Mouse (Mus musculus) intestine, postnatal 0 days (tissue): ENCODE measurements at regions not wholly inside any gene's neighbourhood (a gene's known extent, or its start where the extent isn't known, plus 50 kb on each side); places are given as distances from the start of the nearest gene placed in this dataset.

Experiments
- ATAC-seq: fragments of 200-750 bp; cut with Nextera tagmentation; 2 replicates; pipeline ENCODE4 v1.8.0; 2017; ENCODE audit warnings: mild to moderate bottlenecking, moderate TSS enrichment, moderate library complexity
- H3K27ac ChIP-seq: fragments of 300-500 bp; sonication (generic); 2 replicates; pipeline ENCODE4 v1.5.1; 2014; ENCODE audit warnings: mild to moderate bottlenecking, low read depth, low read length, moderate library complexity
- H3K27me3 ChIP-seq: fragments of 300-500 bp; sonication (generic); replicated peaks from 2 replicates; pipeline ENCODE4 v1.6.1; 2014; ENCODE audit warnings: low read length, mixed read lengths; ENCODE audit not compliant: control insufficient read depth, insufficient read depth
- H3K36me3 ChIP-seq: fragments of 300-500 bp; sonication (generic); 2 replicates; pipeline ENCODE4 v1.6.1; 2014; ENCODE audit warnings: mild to moderate bottlenecking, moderate library complexity; ENCODE audit not compliant: control insufficient read depth, insufficient read depth
- H3K4me1 ChIP-seq: fragments of 300-500 bp; sonication (generic); replicated peaks from 2 replicates; pipeline ENCODE4 v1.6.1; 2014; ENCODE audit warnings: antibody characterized with exemption, low read length, mixed read lengths; ENCODE audit not compliant: control insufficient read depth, insufficient read depth
- H3K4me2 ChIP-seq: fragments of 300-500 bp; sonication (generic); replicated peaks from 2 replicates; pipeline ENCODE4 v1.6.1; 2014; ENCODE audit warnings: low read depth, mild to moderate bottlenecking, moderate library complexity
- H3K4me3 ChIP-seq: fragments of 300-500 bp; sonication (generic); 2 replicates; pipeline ENCODE4 v1.5.1; 2014; ENCODE audit warnings: low read depth, low read length
- H3K9ac ChIP-seq: fragments of 300-500 bp; sonication (generic); 2 replicates; pipeline ENCODE4 v1.6.1; 2014; ENCODE audit warnings: mild to moderate bottlenecking, low read depth, low read length
- H3K9me3 ChIP-seq: fragments of 300-500 bp; sonication (generic); 2 replicates; pipeline ENCODE4 v1.6.1; 2016; ENCODE audit warnings: mixed run types; ENCODE audit not compliant: control insufficient read depth
- CTCF ChIP-seq: sonication (generic); IDR thresholded peaks from 2 replicates; pipeline ENCODE4 v1.5.1; 2016; ENCODE audit warnings: low read depth, mild to moderate bottlenecking, control low read depth, antibody characterized with exemption, moderate library complexity
- WGBS: fragments of 180-500 bp; shearing (Covaris S2); extraction: QIAGEN DNeasy Blood & Tissue Kit; methylation state at CpG from one replicate; pipeline ENCODE4 v1.1.7; 2014; 5-methylcytosine and 5-hydroxymethylcytosine counted together

DNA sequence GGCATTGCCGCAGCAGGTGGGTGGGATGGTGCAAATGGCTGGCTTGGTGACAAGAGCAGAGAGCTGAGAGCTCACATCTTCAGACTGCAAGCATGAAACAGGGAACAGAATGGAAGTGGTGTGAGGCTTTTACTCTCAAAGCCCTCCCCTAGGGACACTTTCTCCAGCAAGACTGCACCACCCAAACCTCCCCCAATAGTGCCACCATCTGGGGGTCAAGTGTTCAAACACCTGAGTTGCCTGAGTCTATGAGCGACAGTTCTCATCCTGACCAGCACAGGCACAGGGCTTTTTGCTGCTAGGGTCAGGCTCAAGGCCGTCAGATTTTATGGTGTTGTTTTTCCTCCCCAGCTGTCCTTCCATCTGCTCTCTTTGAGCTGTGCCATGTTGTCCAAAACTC is 337.9 kb upstream of the Eif4g2 start:
- no peaks in the 10 kb centered on the region for H3K27me3 ChIP-seq
- H3K4me2 ChIP-seq = no peak overlapping the region
- no peaks in the 10 kb centered on the region for H3K9me3 ChIP-seq
- no peaks in the 10 kb centered on the region for H3K4me1 ChIP-seq
- H3K4me3 ChIP-seq = no peak overlapping the region
- TF ChIP-seq CTCF = peak; percentile 4; the same call in 1 of the 2 replicates
- H3K9ac ChIP-seq = no peak overlapping the region
- H3K27ac ChIP-seq = no peak overlapping the region
- ATAC-seq = no peak
- WGBS = 93% methylated on average over 3 of the region's 3 CpGs
- H3K36me3 ChIP-seq = no peaks in the 10 kb centered on the region

DNA sequence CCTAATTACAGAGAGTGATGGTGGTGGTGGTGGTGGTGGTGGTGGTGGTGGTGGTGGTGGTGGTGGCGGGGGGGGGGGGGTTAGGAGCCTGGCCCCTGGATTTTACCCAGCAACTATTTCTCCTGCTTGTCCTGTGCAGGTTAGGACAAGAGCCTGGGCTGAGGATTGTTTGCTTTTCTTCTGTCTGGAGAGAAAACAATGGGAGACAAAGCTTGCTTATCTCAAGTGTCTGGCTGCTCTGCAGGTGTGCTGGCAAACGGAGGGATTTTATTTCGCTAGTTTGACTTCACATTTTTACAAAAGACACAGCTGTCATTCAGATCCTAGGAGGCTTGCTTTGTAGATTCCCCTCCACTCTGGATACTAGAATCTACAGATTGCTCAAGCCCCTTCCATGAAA is 334.9 kb upstream of the Eif4g2 start:
- H3K4me3 ChIP-seq = no peak overlapping the region
- 36% methylated on average over 3 of the region's 3 CpGs for WGBS
- H3K36me3 ChIP-seq = no peaks in the 10 kb centered on the region
- no peak overlapping the region for H3K9ac ChIP-seq
- no peak for ATAC-seq
- no peak overlapping the region for H3K27ac ChIP-seq
- H3K27me3 ChIP-seq = no peaks in the 10 kb centered on the region
- H3K4me1 ChIP-seq = no peaks in the 10 kb centered on the region
- H3K4me2 ChIP-seq = no peak overlapping the region
- H3K9me3 ChIP-seq = no peaks in the 10 kb centered on the region
- no peak for TF ChIP-seq CTCF

DNA sequence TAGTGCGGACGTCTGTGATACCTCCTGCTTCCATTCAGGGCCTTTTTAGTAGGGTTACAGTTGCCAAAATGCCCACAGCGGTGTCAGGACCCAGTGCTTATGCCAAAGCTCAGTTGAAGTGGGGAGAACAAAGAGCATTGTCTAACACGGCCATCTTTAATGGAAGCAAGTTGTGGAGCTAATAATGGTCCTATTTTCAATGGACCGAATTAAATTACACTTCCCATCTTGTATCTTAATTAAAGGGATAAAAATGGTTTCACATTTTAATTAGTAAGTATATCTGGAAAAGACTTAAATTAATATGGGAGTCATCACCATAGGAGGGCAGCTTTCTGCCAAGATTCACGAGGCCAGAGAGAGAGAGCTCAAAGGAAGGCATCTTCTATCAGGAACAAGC is 333.2 kb upstream of the Eif4g2 start:
- Histone ChIP-seq H3K9ac (no peak overlapping the region), H3K27ac (no peak overlapping the region), H3K4me2 (no peak overlapping the region), H3K27me3 (no peaks in the 10 kb centered on the region), H3K36me3 (no peaks in the 10 kb centered on the region), H3K4me1 (no peaks in the 10 kb centered on the region), H3K4me3 (no peak overlapping the region), H3K9me3 (no peaks in the 10 kb centered on the region)
- TF ChIP-seq CTCF = no peak
- 78% methylated on average over 6 of the region's 6 CpGs for WGBS
- no peak for ATAC-seq

DNA sequence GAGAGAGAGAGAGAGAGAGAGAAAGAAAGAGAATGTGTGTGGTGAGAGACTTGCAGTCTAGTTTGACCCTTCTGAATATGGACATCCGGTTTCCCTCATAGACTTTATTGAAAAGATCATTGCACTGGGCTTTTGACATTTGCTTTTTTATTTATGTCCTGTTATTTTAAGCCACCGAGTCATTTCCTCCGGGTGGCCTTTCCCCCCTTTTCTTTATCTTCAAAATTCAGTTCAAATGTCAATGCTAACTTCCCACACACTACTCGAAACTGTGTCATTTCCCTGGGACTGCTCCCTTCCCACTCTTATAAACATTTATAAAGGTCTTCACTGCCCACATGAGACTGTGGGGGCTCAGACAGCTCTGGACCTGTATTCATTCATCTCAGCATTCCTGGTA is 330.9 kb upstream of the Eif4g2 start:
- ATAC-seq = no peak
- H3K27ac ChIP-seq = no peak overlapping the region
- H3K4me2 ChIP-seq = no peak overlapping the region
- 62% methylated on average over 4 of the region's 4 CpGs for WGBS
- no peak for TF ChIP-seq CTCF
- H3K9me3 ChIP-seq = no peaks in the 10 kb centered on the region
- H3K4me1 ChIP-seq = no peaks in the 10 kb centered on the region
- H3K4me3 ChIP-seq = no peak overlapping the region
- H3K27me3 ChIP-seq = no peaks in the 10 kb centered on the region
- H3K36me3 ChIP-seq = no peaks in the 10 kb centered on the region
- H3K9ac ChIP-seq = no peak overlapping the region

DNA sequence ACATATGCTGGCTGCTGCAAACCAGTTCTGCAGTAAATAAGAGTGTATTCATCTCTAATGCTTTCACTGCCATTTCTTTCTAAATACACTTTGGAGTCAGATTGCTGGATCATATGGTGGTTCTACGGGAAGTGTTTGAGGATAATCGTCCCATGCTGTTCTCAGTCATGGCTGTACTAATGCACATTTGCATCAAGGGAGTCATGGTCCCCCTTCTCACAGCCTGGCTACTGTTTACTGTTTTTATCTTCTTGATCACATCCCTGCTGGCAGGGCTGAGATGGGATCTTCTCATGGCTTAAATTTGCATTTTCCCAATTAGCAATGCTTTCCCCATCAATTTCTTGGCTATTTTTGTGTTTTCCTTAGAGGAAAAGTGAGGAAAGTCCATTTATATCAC is 330.1 kb upstream of the Eif4g2 start:
- Histone ChIP-seq H3K36me3 (no peaks in the 10 kb centered on the region), H3K27me3 (no peaks in the 10 kb centered on the region), H3K4me2 (no peak overlapping the region), H3K9ac (no peak overlapping the region), H3K9me3 (no peaks in the 10 kb centered on the region), H3K27ac (no peak overlapping the region), H3K4me1 (no peaks in the 10 kb centered on the region), H3K4me3 (no peak overlapping the region)
- no peak for TF ChIP-seq CTCF
- no peak for ATAC-seq
- WGBS = 87% methylated on average over 2 of the region's 2 CpGs

DNA sequence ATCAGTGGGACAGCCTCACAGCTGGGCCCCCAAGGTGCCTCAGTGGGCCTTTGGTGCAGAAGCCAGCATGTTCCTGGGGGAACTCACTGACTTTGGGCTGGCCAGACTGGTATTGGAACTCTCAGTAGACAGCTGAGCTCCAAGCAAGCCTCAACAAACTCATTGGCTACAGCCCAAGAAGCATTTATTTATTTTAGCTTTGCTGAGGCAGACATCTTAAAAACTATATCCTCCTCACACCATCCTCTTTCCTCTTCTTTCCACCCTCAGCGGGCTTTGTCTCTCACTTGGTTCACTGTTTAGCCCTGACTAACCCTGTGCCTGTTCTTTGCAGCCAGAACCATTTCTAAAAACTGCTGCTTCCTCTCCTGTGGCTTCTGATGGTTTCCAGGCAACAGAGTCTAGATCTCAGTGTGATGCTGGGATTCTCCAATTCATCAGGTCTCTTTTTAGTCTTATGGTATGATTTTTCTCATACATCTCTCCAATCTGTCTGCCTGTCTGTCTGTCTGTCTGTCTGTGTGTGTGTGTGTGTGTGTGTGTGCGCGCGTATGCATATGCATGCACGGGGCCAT is 328.6 kb upstream of the Eif4g2 start:
- no peak for TF ChIP-seq CTCF
- no peaks in the 10 kb centered on the region for H3K27me3 ChIP-seq
- H3K4me1 ChIP-seq = no peaks in the 10 kb centered on the region
- H3K36me3 ChIP-seq = no peaks in the 10 kb centered on the region
- no peak overlapping the region for H3K4me2 ChIP-seq
- H3K9me3 ChIP-seq = no peaks in the 10 kb centered on the region
- H3K4me3 ChIP-seq = no peak overlapping the region
- WGBS = 88% methylated on average over 5 of the region's 5 CpGs
- H3K9ac ChIP-seq = no peak overlapping the region
- ATAC-seq = no peak
- no peak overlapping the region for H3K27ac ChIP-seq

DNA sequence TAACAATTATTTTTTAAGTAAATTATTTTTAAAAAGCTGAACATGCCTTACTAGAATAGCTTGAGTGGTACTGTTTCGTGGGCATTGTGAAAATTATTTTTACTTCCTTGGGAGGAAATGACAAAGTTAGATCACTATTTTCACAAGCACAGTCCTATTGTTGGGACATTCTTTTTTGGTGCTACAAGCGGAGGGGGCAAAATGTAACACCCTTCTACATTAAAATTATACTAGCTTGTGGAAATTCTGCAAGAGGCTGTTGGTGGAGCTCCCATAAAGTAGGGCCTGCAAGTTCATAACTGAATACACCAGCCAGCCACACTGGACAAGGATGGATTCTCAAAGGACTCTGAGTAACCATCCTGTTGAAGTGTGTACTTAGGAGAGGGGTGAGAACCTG is 313.1 kb upstream of the Eif4g2 start:
- H3K36me3 ChIP-seq = no peaks in the 10 kb centered on the region
- no peak for ATAC-seq
- no peaks in the 10 kb centered on the region for H3K9me3 ChIP-seq
- no peak for TF ChIP-seq CTCF
- H3K4me1 ChIP-seq = no peaks in the 10 kb centered on the region
- no peaks in the 10 kb centered on the region for H3K27me3 ChIP-seq
- H3K27ac ChIP-seq = no peak overlapping the region
- H3K4me2 ChIP-seq = no peak overlapping the region
- no peak overlapping the region for H3K4me3 ChIP-seq
- WGBS = 88% methylated on average over 2 of the region's 2 CpGs
- H3K9ac ChIP-seq = no peak overlapping the region
